Mouse (Mus musculus) testis, postnatal 14 days (tissue): ENCODE results near the gene Dolpp1.
"Not testable (repeated sequence)": the region's sequence is repeated elsewhere in the genome, so short reads cannot be mapped to it uniquely, and the experiment has no call there.

Source experiments
- DNase-seq: peaks from one replicate; pipeline ENCODE4 v3.0.0; 2021; ENCODE audit warnings: low spot score

Gene Dolpp1

GRCm38 (mm10) chr2:30409454-30410176 is 17.6 kb downstream of the Dolpp1 start:
- no peak for DNase-seq

GRCm38 (mm10) chr2:30413038-30413973 is 21.3 kb downstream of the Dolpp1 start:
- DNase-seq: no peak

GRCm38 (mm10) chr2:30414101-30414500 is 22.0 kb downstream of the Dolpp1 start:
- no peak for DNase-seq

GRCm38 (mm10) chr2:30414681-30415080 is 22.6 kb downstream of the Dolpp1 start:
- no peak for DNase-seq

GRCm38 (mm10) chr2:30415157-30415935 is 23.3 kb downstream of the Dolpp1 start, which contains the start of gene Crat:
Crat (minus strand) TSS chr2:30415813.
- DNase-seq: peak; percentile 91

DNA sequence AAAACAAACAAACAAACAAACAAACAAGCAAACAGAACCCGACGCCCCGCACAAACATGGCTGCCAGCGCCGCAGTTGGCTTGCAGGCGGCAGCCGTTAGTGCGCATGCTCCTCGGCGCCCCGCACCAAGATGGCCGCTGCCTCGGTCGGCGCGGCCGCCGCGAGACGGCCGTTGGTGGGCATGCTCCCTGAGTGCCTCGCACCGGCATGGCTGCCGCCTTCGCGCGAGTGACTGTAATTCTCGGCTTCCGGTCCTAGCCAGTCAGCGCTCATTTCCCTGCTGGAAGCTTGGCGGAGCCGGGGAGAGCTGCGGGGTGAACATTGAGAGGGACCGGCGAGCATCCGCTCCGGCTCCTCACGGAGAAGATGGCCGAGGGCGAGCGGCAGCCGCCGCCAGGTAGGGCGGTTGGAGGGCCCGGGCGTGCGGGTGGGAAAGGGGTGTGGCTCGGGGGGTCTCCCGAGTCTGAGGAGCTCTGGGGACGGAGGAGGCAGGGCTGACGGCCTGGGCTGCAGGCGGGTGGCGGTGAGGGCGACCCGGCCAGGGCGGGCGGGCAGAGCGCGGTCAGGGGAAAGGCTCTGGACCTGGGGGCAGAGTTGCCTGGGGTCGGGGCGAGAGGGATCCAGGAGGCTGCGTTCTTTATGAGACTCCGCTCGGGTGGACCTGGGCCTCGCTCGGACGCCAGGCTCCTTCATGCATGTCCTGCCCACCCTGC is 24.0 kb downstream of the Dolpp1 start, which contains the start of gene Ptpa:
Ptpa (plus strand) TSS at position 104 of the 713 bp plus-strand sequence.
- DNase-seq: peak; percentile 92

GRCm38 (mm10) chr2:30416649-30416965 is 24.6 kb downstream of the Dolpp1 start:
- no peak for DNase-seq

GRCm38 (mm10) chr2:30417154-30417553 is 25.1 kb downstream of the Dolpp1 start:
- not testable (repeated sequence) for DNase-seq

DNA sequence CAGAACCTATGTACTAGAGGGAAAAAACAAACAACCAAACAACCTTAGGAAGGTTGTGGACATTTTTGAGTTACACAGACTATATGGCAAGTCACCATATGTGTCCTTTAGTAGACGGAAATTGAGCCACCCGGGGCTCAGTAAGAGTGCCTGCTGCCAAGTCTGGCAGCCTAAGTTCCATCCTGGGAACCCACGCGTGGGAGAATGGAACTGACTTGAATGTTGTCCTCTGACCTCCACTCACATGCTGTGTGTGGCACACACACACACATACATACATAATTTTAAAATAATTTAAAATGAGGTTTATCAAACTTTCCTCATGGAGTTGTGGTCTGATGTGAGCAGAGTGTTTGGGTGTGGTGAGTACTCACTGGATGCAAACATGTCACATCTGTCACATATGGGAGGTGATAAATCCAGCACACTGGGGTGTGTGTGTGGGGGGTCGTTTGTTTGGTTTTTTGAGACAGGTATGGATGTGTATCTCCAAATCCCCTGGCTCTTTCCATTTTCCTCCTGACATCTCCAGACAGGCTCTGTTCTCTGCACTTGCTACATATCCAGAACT is 25.6 kb downstream of the Dolpp1 start:
- DNase-seq: no peak

DNA sequence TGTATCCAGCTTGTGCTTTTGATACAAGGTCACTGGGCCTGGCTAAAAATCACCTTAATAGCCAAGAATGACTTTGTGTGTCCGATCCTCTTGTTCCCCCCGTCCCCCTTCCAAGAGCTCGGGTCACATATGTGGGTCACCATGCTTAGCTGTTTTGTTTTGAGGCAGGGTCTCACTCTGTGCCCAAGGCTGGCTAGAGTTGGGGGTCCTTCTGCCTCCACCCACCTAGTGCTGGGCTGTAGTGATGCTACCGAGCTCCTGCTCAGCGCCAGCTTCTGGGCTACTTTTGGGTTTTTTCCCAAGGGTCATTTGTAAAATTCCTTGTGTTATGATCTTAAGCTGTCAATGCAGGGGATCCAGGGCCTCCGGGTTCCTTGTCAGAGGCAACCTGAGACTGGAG is 26.2 kb downstream of the Dolpp1 start:
- DNase-seq: no peak

- no peak for DNase-seq
These were observed 27.1 kb downstream of the Dolpp1 start for GRCm38 (mm10) chr2:30419112-30419511.

GRCm38 (mm10) chr2:30421432-30421831 is 29.4 kb downstream of the Dolpp1 start:
- DNase-seq: no peak

GRCm38 (mm10) chr2:30429156-30429555 is 37.1 kb downstream of the Dolpp1 start:
- DNase-seq: no peak

- no peak for DNase-seq
These were observed 43.5 kb downstream of the Dolpp1 start for GRCm38 (mm10) chr2:30435326-30436155.

- DNase-seq: no peak
These were observed 44.1 kb downstream of the Dolpp1 start for GRCm38 (mm10) chr2:30436156-30436545.

DNA sequence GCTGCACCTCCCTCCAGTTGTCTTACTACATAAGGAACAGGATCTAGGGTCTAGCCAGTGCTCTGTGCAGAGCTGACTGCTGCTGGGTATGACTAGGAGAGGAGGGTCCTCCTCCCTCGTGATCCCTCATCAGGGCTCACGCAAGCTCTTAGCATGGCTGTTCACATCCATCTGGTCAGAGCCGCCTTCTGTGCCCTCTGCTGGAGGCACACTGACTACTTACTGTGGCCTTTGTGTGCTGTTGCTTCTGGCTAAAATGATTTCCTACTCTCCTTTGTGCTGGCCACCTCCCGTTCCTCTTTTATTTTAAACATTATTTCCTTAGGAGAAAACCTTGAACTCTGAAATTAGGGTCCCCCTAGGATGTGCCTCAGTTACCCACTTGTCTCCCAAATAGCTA is 44.8 kb downstream of the Dolpp1 start:
- DNase-seq: no peak

GRCm38 (mm10) chr2:30437791-30438190 is 45.7 kb downstream of the Dolpp1 start:
- no peak for DNase-seq

GRCm38 (mm10) chr2:30439631-30440030 is 47.6 kb downstream of the Dolpp1 start:
- no peak for DNase-seq

DNA sequence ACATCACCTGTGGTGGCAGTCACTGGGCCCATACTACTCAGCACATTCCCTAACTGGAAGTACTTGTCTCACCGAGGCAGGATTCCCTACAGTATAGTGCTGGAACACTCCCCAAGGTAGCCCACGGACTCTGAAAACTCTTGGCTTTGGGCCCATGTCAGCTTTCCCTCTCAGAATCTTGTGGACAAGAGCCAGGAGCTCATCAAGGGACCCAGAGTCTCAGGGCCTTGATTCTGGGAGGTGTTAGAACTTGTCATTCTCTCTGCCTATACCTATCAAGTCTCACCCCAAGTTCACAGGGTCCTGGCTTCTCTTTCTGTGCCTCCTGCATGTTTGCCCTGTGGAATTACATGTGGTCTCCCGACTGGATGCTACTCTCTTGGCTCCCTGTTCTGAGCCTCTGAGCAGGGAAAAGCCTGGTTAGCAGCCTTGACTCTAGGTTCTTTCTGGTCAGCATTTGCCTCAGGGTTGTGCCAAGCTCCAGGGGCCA is 48.2 kb downstream of the Dolpp1 start:
- no peak for DNase-seq
